Mouse (Mus musculus) CH12.LX (cell line): ENCODE results near the gene Gm49368.

Source experiments
- CTCF ChIP-seq, 2 experiments: IDR thresholded peaks in 1 of 2; conservative IDR thresholded peaks in 1 of 2; 2 replicates each; pipeline ENCODE4 v1.5.1; 2011 to 2012; ENCODE audit warnings: low read depth in 2 of 2, low read length in 2 of 2, improper control_type of control experiment in 1 of 2, inconsistent platforms in 1 of 2, mild to moderate bottlenecking in 1 of 2, moderate library complexity in 1 of 2
- EP300 ChIP-seq: IDR thresholded peaks from 2 replicates; pipeline ENCODE4 v1.6.1; 2011; ENCODE audit warnings: low read length, improper control_type of control experiment
- HCFC1 ChIP-seq: IDR thresholded peaks from 2 replicates; pipeline ENCODE4 v1.6.1; 2012; ENCODE audit warnings: low read depth, mild to moderate bottlenecking, inconsistent platforms, low read length, improper control_type of control experiment
- MAX ChIP-seq: IDR thresholded peaks from 2 replicates; pipeline ENCODE4 v1.6.1; 2011; ENCODE audit warnings: low read length, improper control_type of control experiment
- MXI1 ChIP-seq: IDR thresholded peaks from 2 replicates; pipeline ENCODE4 v1.6.1; 2011; ENCODE audit warnings: mild to moderate bottlenecking, low read depth, low read length, improper control_type of control experiment
- NELFE ChIP-seq: IDR thresholded peaks from 2 replicates; pipeline ENCODE4 v1.6.1; 2011; ENCODE audit warnings: low read depth, low read length, improper control_type of control experiment
- POLR2A ChIP-seq: IDR thresholded peaks from 2 replicates; pipeline ENCODE4 v1.6.1; 2011; ENCODE audit warnings: low read depth, mild to moderate bottlenecking, improper control_type of control experiment, low read length
- POLR2AphosphoS2 ChIP-seq: IDR thresholded peaks from 2 replicates; pipeline ENCODE4 v1.6.1; 2011; ENCODE audit warnings: low read depth, low read length, improper control_type of control experiment

GRCm38 (mm10) chr7:128049254-128049653 is 13.2 kb upstream of the Gm49368 start:
- TF ChIP-seq POLR2A (no peak), CTCF (conservative IDR thresholded peaks at IDR 0.05 in 1 of 2, IDR thresholded peaks at IDR 0.05 in 1 of 2; ENCODE audit: low read depth in 2 of 2, low read length in 2 of 2) (no peak), EP300 (no peak), MXI1 (no peak), NELFE (no peak), POLR2AphosphoS2 (no peak), HCFC1 (no peak), MAX (no peak)
